Mouse (Mus musculus) liver, adult 10 weeks (tissue): ENCODE results near the gene Gabra6. TPM values are rescaled to one million over a fixed set of nuclear protein-coding genes. Genes with fewer than 3 reads are reported as not detected.

Source experiments
- polyA plus RNA-seq: library from polyadenylated mRNA; stranded (reverse); fragments of 350-450 nt; fragmentation: Illumina TruSeq; extraction: RNeasy Lipid Tissue Mini Kit (QIAGEN cat#74804); gene quantifications from one replicate; pipeline ENCODE4 v1.2.3, GENCODE M21; 2014; ENCODE audit warnings: low read depth, low replicate concordance

The Gabra6 gene
- polyA plus RNA-seq: not detected

DNA sequence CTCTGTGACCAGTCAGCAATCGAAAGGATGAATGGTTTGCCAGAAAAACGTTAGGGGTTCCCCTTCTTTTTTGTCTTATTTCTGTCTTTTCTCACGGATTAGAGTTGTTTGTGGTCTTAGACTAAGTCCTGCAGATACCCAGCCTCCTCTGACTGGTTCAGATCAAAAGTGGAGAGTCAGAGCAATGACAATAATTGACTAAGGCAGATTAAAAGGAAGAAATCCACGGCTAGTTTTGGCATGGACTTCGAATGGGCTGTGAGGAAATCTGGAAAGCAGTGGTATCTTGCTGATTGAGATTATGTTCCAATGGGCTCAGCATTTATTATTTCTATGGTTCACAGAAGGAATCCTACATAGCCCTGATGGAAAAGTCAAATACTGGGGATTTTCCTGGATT, at the start of gene Gabra6:
Gene Gabra6 (minus strand): TSS at position 191 of the 400 bp plus-strand sequence.

Other genes starting within 250 kb of the Gabra6 start
- gene Gabra1, start 138.1 kb downstream of the Gabra6 start, polyA plus RNA-seq: not detected
- gene Gabrb2, start 98.7 kb upstream of the Gabra6 start, polyA plus RNA-seq: not detected